Mouse (Mus musculus) heart, adult 2 months (tissue): ENCODE measurements around the gene Sdf2l1. TPM values are rescaled to one million over a fixed set of nuclear protein-coding genes. Genes with fewer than 3 reads are reported as not detected.

Source experiments
- DNase-seq, 2 experiments: peaks; one replicate each; pipeline ENCODE4 v3.0.0; 2021
- H3K27ac ChIP-seq: fragments of 200-600 bp; 2 replicates; pipeline ENCODE4 v1.8.1; 2022
- H3K27me3 ChIP-seq: fragments of 200-500 bp; 2 replicates; pipeline ENCODE4 v1.6.1; 2012; ENCODE audit warnings: mild to moderate bottlenecking, low read length, inconsistent platforms, mixed read lengths; ENCODE audit not compliant: control insufficient read depth, insufficient read depth
- H3K36me3 ChIP-seq: fragments of 200-500 bp; 2 replicates; pipeline ENCODE4 v1.6.1; 2012; ENCODE audit warnings: low read length, inconsistent platforms; ENCODE audit not compliant: control insufficient read depth, insufficient read depth
- H3K4me1 ChIP-seq: fragments of 200-500 bp; 2 replicates; pipeline ENCODE4 v1.6.1; 2011; ENCODE audit warnings: low read length; ENCODE audit not compliant: control insufficient read depth, insufficient read depth
- H3K4me3 ChIP-seq: fragments of 200-600 bp; 2 replicates; pipeline ENCODE4 v1.8.1; 2022
- H3K79me2 ChIP-seq: fragments of 200-500 bp; replicated peaks from 2 replicates; pipeline ENCODE4 v1.6.1; 2012; ENCODE audit warnings: mild to moderate bottlenecking, inconsistent platforms, low read length, moderate library complexity, mixed read lengths; ENCODE audit not compliant: control insufficient read depth, insufficient read depth
- H3K9ac ChIP-seq: fragments of 200-500 bp; 2 replicates; pipeline ENCODE4 v1.6.1; 2012; ENCODE audit warnings: low read depth, mild to moderate bottlenecking, control low read depth, inconsistent platforms, low read length, mixed read lengths
- CTCF ChIP-seq: fragments of 200-600 bp; IDR thresholded peaks from 2 replicates; pipeline ENCODE4 v1.8.1; 2022; ENCODE audit warnings: antibody characterized with exemption, mild to moderate bottlenecking, moderate library complexity
- EP300 ChIP-seq: fragments of 200-500 bp; IDR thresholded peaks from 2 replicates; pipeline ENCODE4 v1.6.1; 2011; ENCODE audit warnings: low read depth, low read length, control low read depth; ENCODE audit not compliant: insufficient read depth
- POLR2A ChIP-seq: fragments of 200-500 bp; IDR thresholded peaks from 2 replicates; pipeline ENCODE4 v1.6.1; 2011; ENCODE audit warnings: mild to moderate bottlenecking, low read depth, low read length, control low read depth; ENCODE audit not compliant: insufficient read depth
- WGBS: fragments of 180-500 bp; shearing (Covaris S2); methylation state at CpG from one replicate; pipeline ENCODE4 v1.1.7; 2018; 5-methylcytosine and 5-hydroxymethylcytosine counted together
- intact Hi-C: fragments of 180-260 bp; cut with DNase I; formaldehyde crosslinking; loops from one replicate; pipeline ENCODE4 v1.15.1; 2025
- polyA plus RNA-seq: library from polyadenylated mRNA; depleted of rRNA; stranded (reverse); fragments of >200 nt; gene quantifications from 2 replicates; pipeline ENCODE4 v1.2.3, GENCODE M21; 2012
- total RNA-seq, 2 experiments: library from RNA; stranded (reverse); gene quantifications; 2 replicates each; pipeline ENCODE4 v1.2.3; 2021

The Sdf2l1 gene
- total and polyA plus RNA-seq, 3 experiments = 8.9 to 22.5 (median 19.1) TPM

DNA sequence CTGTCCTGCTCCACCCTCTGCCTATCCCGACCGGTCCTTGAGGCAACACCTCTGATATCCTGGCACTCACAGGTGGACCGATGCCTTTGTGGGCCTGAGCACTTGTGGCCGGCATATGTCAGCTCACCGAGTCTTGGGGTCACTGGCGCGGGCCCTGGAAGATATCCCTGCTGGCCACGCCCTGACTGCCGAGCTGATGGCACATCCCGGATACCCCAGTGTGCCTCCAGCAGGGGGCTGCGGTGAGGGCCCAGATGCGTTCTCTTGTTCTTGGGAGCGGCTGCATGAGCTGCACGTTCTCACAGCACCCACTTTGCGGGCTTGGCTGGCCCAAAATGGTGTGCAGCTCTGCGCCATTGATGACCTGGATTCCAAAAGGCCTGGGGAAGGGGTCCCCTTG is 15.9 kb upstream of the Sdf2l1 start:
- H3K9ac ChIP-seq = no peak overlapping the region
- no peaks in the 10 kb centered on the region for H3K4me1 ChIP-seq
- H3K27me3 ChIP-seq = no peaks in the 10 kb centered on the region
- WGBS = 44% methylated on average over 16 of the region's 16 CpGs
- no peaks in the 10 kb centered on the region for H3K79me2 ChIP-seq
- TF ChIP-seq EP300 (no peak), CTCF (peak; percentile 13; the same call in 1 of the 2 replicates)
- intact Hi-C loops = no loop called here
- H3K36me3 ChIP-seq = no peaks in the 10 kb centered on the region
- no peak for DNase-seq
- H3K27ac ChIP-seq = no peak overlapping the region
- no peak overlapping the region for H3K4me3 ChIP-seq

- 3% methylated on average over 41 of the region's 41 CpGs for WGBS
- Histone ChIP-seq H3K27ac (no peak overlapping the region), H3K4me1 (no peaks in the 10 kb centered on the region), H3K4me3 (peak overlapping the region; percentile 74), H3K9ac (peak overlapping the region; percentile 61), H3K79me2 (no peaks in the 10 kb centered on the region), H3K36me3 (no peaks in the 10 kb centered on the region), H3K27me3 (no peaks in the 10 kb centered on the region)
- TF ChIP-seq EP300 (no peak), POLR2A (no peak), CTCF (no peak)
- intact Hi-C loops = loop anchor here (2.0 kb wide), 1 partner anchor 53 kb away; no protein-coding TSS in a partner anchor
- peak in 1 of 2 experiments; percentile 16 for DNase-seq
These were observed 15.3 kb upstream of the Sdf2l1 start for GRCm38 (mm10) chr16:17147391-17147929.

GRCm38 (mm10) chr16:17146772-17147235 is 14.6 kb upstream of the Sdf2l1 start, which contains the start of gene Ccdc116:
Gene Ccdc116, minus strand, starts transcription at chr16:17147229.
- Histone ChIP-seq H3K4me3 (peak within 1 kb of the TSS; percentile 74), H3K79me2 (no peaks in the 10 kb centered on the region), H3K9ac (peak within 1 kb of the TSS; percentile 61), H3K27ac (no peak within 1 kb of the TSS), H3K36me3 (no peaks in the 10 kb centered on the region), H3K4me1 (no peaks in the 10 kb centered on the region), H3K27me3 (no peaks in the 10 kb centered on the region)
- TF ChIP-seq EP300 = no peak
- no peak for TF ChIP-seq POLR2A
- TF ChIP-seq CTCF = peak; percentile 59
- peak; percentile 76 to 82 for DNase-seq
- WGBS = 1% methylated on average over 34 of the region's 34 CpGs
- intact Hi-C loops = loop anchor here (2.0 kb wide), 1 partner anchor 54 kb away; no protein-coding TSS in a partner anchor

DNA sequence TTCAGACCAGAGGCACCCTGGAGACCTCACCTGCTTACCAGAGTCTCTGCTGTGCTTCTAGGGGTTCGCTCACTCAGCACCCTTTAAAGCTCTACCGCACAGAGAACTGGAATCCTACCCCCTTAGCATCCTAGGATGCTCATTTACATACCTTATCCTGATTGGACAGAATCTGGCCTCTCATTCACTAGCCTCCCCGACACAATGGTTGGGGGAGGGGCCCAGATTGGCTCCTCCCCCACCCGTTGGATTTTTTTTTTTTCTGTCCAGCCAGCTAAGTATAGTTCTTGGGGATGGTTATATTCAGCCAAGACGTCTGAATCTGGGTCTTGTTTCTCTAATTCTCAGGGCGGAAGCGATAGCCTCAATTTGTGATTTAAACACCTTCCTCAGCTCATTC is 12.2 kb upstream of the Sdf2l1 start, which contains the start of gene Ydjc:
Ydjc (plus strand) TSS at position 283 of the 400 bp plus-strand sequence.
- Histone ChIP-seq H3K9ac (no peak within 1 kb of the TSS), H3K4me3 (no peak within 1 kb of the TSS), H3K36me3 (no peaks in the 10 kb centered on the region), H3K27ac (no peak within 1 kb of the TSS), H3K27me3 (no peaks in the 10 kb centered on the region), H3K79me2 (no peaks in the 10 kb centered on the region), H3K4me1 (no peaks in the 10 kb centered on the region)
- no peak for TF ChIP-seq EP300
- no peak for TF ChIP-seq POLR2A
- TF ChIP-seq CTCF = no peak
- 33% methylated on average over 7 of the region's 7 CpGs for WGBS
- no peak for DNase-seq
- intact Hi-C loops = no loop called here

GRCm38 (mm10) chr16:17137355-17137754 is 5.2 kb upstream of the Sdf2l1 start:
- Histone ChIP-seq H3K79me2 (no peaks in the 10 kb centered on the region), H3K4me1 (no peaks in the 10 kb centered on the region), H3K4me3 (no peak overlapping the region), H3K9ac (no peak overlapping the region), H3K36me3 (no peaks in the 10 kb centered on the region), H3K27me3 (no peaks in the 10 kb centered on the region), H3K27ac (no peak overlapping the region)
- DNase-seq = no peak
- TF ChIP-seq CTCF (no peak), POLR2A (no peak), EP300 (no peak)
- WGBS = 84% methylated on average over 15 of the region's 15 CpGs
- intact Hi-C loops = no loop called here

GRCm38 (mm10) chr16:17132906-17133200 is 670 bp upstream of the Sdf2l1 start:
- TF ChIP-seq CTCF (no peak), POLR2A (no peak), EP300 (no peak)
- H3K9ac ChIP-seq = no peak overlapping the region

More at GRCm38 (mm10) chr16:17132906-17133200, 670 bp upstream of the Sdf2l1 start:
- peak overlapping the region; percentile 65; the same call in 1 of the 2 replicates for H3K4me3 ChIP-seq
- H3K27ac ChIP-seq = no peak overlapping the region
- no peak for DNase-seq
- no peaks in the 10 kb centered on the region for H3K79me2 ChIP-seq
- H3K4me1 ChIP-seq = no peaks in the 10 kb centered on the region
- no peaks in the 10 kb centered on the region for H3K27me3 ChIP-seq
- intact Hi-C loops = loop anchor here (5.0 kb wide), 2 partner anchors 74 to 144 kb away; partner anchors contain the start of genes Rimbp3 and Tmem191c
- no peaks in the 10 kb centered on the region for H3K36me3 ChIP-seq
- WGBS = 40% methylated on average over 7 of the region's 7 CpGs
